Mouse (Mus musculus): ENCODE data around the gene Lmln. TPM values are rescaled to one million over a fixed set of nuclear protein-coding genes. Genes with fewer than 3 reads are reported as not detected.

Gene Lmln
- 0.44 TPM for polyA plus RNA-seq (2015; fragmentation: Illumina TruSeq; extraction: RNeasy Lipid Tissue Mini Kit (QIAGEN cat#74804); ENCODE audit: insufficient read depth, low read depth, low replicate concordance)

GRCm38 (mm10) chr16:33062024-33062681 lies at the start of gene Lmln:
TSS of gene Lmln (plus strand) at chr16:33062521.

DNA sequence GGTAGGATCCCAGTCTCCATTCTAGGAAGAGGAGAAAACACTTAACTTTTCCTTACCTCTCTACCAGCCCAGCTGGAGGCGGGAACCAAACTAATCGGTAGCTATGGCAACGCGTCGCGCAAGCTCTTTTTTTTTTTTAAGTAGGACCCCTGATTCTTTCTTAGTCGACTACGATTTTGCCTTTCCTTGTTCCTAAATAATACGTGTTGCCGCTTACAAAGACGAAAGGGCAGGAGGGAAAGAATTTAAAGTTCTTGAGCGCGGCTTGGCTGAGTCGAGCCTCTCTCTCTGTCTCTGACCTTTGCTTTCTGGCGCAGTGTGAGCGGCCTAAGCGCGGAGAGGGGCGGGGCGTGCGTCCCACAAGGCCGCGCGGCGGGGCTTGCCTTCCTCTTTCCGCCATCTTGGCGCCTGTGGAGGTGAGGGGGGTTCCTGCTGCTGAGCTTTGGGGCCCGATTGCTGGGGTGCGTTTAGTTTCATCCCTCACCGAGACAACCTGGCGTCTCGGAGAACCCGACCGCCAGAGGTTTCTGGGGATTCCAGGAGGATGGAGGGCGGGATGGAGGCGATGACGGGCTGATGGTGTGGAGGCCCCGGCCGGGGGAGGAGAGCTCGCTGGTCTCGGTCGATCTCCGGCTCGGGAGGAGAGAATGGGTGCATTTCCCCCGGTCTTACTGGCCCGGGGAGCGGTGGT lies 6.1 kb upstream of the Lmln start, which contains the start of the genes Iqcg and Rpl35a:
Iqcg (minus strand) TSS at position 124 of the 691 bp plus-strand sequence.
Rpl35a (plus strand) TSS at position 359 of the 691 bp plus-strand sequence.

Other genes with a start within 250 kb of the Lmln start
- 5.7 TPM for gene Fyttd1, start 185.0 kb upstream of the Lmln start, polyA plus RNA-seq (2015; fragmentation: Illumina TruSeq; extraction: RNeasy Lipid Tissue Mini Kit (QIAGEN cat#74804); ENCODE audit: insufficient read depth, low read depth, low replicate concordance)
- 7.8 TPM for gene Rubcn, start 184.8 kb upstream of the Lmln start, polyA plus RNA-seq (2015; fragmentation: Illumina TruSeq; extraction: RNeasy Lipid Tissue Mini Kit (QIAGEN cat#74804); ENCODE audit: insufficient read depth, low read depth, low replicate concordance)
- 6.1 TPM for gene Lrch3, start 148.4 kb upstream of the Lmln start, polyA plus RNA-seq (2015; fragmentation: Illumina TruSeq; extraction: RNeasy Lipid Tissue Mini Kit (QIAGEN cat#74804); ENCODE audit: insufficient read depth, low read depth, low replicate concordance)
- gene Iqcg, start 6.3 kb upstream of the Lmln start, polyA plus RNA-seq (2015; fragmentation: Illumina TruSeq; extraction: RNeasy Lipid Tissue Mini Kit (QIAGEN cat#74804); ENCODE audit: insufficient read depth, low read depth, low replicate concordance), result 0.85 TPM
- 625 TPM for gene Rpl35a, start 6.1 kb upstream of the Lmln start, polyA plus RNA-seq (2015; fragmentation: Illumina TruSeq; extraction: RNeasy Lipid Tissue Mini Kit (QIAGEN cat#74804); ENCODE audit: insufficient read depth, low read depth, low replicate concordance)
- 2.9 TPM for gene Osbpl11, start 122.5 kb downstream of the Lmln start, polyA plus RNA-seq (2015; fragmentation: Illumina TruSeq; extraction: RNeasy Lipid Tissue Mini Kit (QIAGEN cat#74804); ENCODE audit: insufficient read depth, low read depth, low replicate concordance)
- 7.6 TPM for gene Snx4, start 188.9 kb downstream of the Lmln start, polyA plus RNA-seq (2015; fragmentation: Illumina TruSeq; extraction: RNeasy Lipid Tissue Mini Kit (QIAGEN cat#74804); ENCODE audit: insufficient read depth, low read depth, low replicate concordance)